Mouse (Mus musculus): ENCODE measurements around the gene H60b.
"Not testable (repeated sequence)": the region's sequence is repeated elsewhere in the genome, so short reads cannot be mapped to it uniquely, and the experiment has no call there.

DNA sequence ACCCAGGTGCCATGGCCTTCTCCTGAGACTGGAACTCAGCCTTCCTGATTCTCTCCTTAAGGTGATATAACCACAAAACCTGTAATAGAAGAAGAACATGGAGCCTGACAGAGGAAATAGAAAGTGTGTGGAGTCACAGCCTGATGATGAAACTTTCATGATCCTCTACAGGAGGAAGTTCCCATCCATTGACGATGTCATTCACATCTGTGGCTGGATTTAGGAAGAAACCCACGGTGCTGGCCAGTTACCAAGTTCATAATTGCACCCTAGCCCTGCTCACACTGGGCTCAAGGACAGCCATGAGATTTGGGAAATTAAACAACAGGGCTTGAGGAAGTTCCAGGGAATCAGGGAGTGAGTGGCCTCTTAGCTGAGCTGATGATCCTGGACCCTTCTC lies 7.6 kb downstream of the H60b start:
- not testable (repeated sequence) for TF ChIP-seq NELFE (IDR thresholded peaks at IDR 0.05; ENCODE audit: low read depth, low read length); MAZ (IDR thresholded peaks at IDR 0.05; ENCODE audit: low read depth, low read length); E2F4 (IDR thresholded peaks at IDR 0.05; ENCODE audit: insufficient replicate concordance, low read depth, low read length); CTCF (conservative IDR thresholded peaks at IDR 0.05 in 1 of 2, IDR thresholded peaks at IDR 0.05 in 1 of 2; ENCODE audit: low read depth in 2 of 2, low read length in 2 of 2); HCFC1 (IDR thresholded peaks at IDR 0.05; ENCODE audit: low read depth, low read length); EP300 (IDR thresholded peaks at IDR 0.05; ENCODE audit: low read length); MXI1 (IDR thresholded peaks at IDR 0.05; ENCODE audit: low read depth, low read length); JUND (conservative IDR thresholded peaks at IDR 0.05; ENCODE audit: low read depth, low read length); ZKSCAN1 (IDR thresholded peaks at IDR 0.05; ENCODE audit: borderline replicate concordance, low read depth, low read length); POLR2A (IDR thresholded peaks at IDR 0.05; ENCODE audit: low read depth, low read length); ETS1 (conservative IDR thresholded peaks at IDR 0.05; ENCODE audit: low read depth, low read length); JUN (IDR thresholded peaks at IDR 0.05; ENCODE audit: insufficient read depth, low read depth, low read length); MYC (IDR thresholded peaks at IDR 0.05; ENCODE audit: low read depth, low read length); TCF12 (IDR thresholded peaks at IDR 0.05; ENCODE audit: low read depth, low read length)
